Mouse (Mus musculus) G1E (cell line): ENCODE measurements around the gene Smyd5.

Experiments
- CTCF ChIP-seq: IDR thresholded peaks from 2 replicates; pipeline ENCODE4 v1.5.1; 2012; ENCODE audit warnings: low read depth, low read length, inconsistent platforms, mixed read lengths
- GATA1 ChIP-seq: IDR thresholded peaks from 2 replicates; pipeline ENCODE4 v1.6.1; 2012; ENCODE audit warnings: borderline replicate concordance, low read length, inconsistent platforms, mixed read lengths

DNA sequence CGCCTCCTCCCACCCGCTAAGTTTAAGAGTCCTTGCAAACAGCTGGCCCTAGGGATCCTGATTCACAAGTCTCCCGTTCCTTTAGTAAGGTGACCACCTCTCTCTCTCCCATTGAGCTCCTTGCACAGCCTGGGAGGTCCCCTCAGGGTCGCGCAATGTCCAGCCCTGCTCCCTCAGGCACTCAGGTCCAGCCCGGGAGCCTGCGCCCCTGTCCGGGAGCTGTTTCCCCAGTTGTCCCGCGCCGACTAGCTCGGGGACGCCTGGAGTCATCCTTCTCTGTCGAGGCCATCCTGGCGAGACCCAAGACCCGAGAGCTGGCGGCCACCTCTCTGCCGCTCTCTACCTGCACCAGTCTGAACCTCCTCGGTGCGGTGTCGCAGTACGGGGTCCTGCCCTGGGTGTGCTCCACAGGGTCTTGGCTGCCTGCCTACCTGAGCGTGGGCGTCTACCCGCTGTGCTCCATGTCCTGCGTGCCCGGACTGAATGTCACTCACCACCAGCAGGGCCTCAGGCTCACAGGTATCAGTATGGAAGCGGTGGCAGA lies 7.9 kb upstream of the Smyd5 start, which contains the start of gene Noto:
- TF ChIP-seq CTCF, result no peak
- no peak for TF ChIP-seq GATA1
